Mouse (Mus musculus) hindbrain, embryonic 11.5 days (tissue): Measurements from ENCODE around the gene Gtf2a1. TPM values are rescaled to one million over a fixed set of nuclear protein-coding genes. Genes with fewer than 3 reads are reported as not detected.
"Not testable (repeated sequence)": the region's sequence is repeated elsewhere in the genome, so short reads cannot be mapped to it uniquely, and the experiment has no call there.

Experiments
- ATAC-seq: fragments of 200-750 bp; cut with Nextera tagmentation; 2 replicates; pipeline ENCODE4 v1.8.0; 2017; ENCODE audit warnings: mild to moderate bottlenecking, moderate TSS enrichment, moderate library complexity; ENCODE audit not compliant: low FRiP score
- DNase-seq: peaks from one replicate; pipeline ENCODE4 v3.0.0-alpha.2; 2015; ENCODE audit warnings: low spot score
- H3K27ac ChIP-seq: fragments of 300-500 bp; sonication (generic); 2 replicates; pipeline ENCODE4 v1.5.1; 2014; ENCODE audit warnings: mild to moderate bottlenecking, low read depth, low read length
- H3K27me3 ChIP-seq: fragments of 300-500 bp; sonication (generic); 2 replicates; pipeline ENCODE4 v1.6.1; 2014; ENCODE audit warnings: mild to moderate bottlenecking, low read length, moderate library complexity, mixed read lengths; ENCODE audit not compliant: control insufficient read depth, insufficient read depth
- H3K36me3 ChIP-seq: fragments of 300-500 bp; sonication (generic); 2 replicates; pipeline ENCODE4 v1.6.1; 2014; ENCODE audit warnings: mild to moderate bottlenecking, low read length, moderate library complexity, mixed read lengths; ENCODE audit not compliant: control insufficient read depth, insufficient read depth
- H3K4me1 ChIP-seq: fragments of 300-500 bp; sonication (generic); replicated peaks from 2 replicates; pipeline ENCODE4 v1.6.1; 2014; ENCODE audit warnings: low read length, mixed read lengths; ENCODE audit not compliant: control insufficient read depth, insufficient read depth
- H3K4me2 ChIP-seq: fragments of 300-500 bp; sonication (generic); replicated peaks from 2 replicates; pipeline ENCODE4 v1.6.1; 2014; ENCODE audit warnings: mild to moderate bottlenecking, low read depth, low read length
- H3K4me3 ChIP-seq: fragments of 300-500 bp; sonication (generic); 2 replicates; pipeline ENCODE4 v1.5.1; 2014; ENCODE audit warnings: low read depth, low read length
- H3K9ac ChIP-seq: fragments of 300-500 bp; sonication (generic); 2 replicates; pipeline ENCODE4 v1.6.1; 2014; ENCODE audit warnings: low read depth, low read length
- H3K9me3 ChIP-seq: fragments of 300-500 bp; sonication (generic); 2 replicates; pipeline ENCODE4 v1.6.1; 2016; ENCODE audit warnings: low read length; ENCODE audit not compliant: control insufficient read depth
- WGBS: fragments of 180-500 bp; shearing (Covaris S2); extraction: QIAGEN DNeasy Blood & Tissue Kit; methylation state at CpG from one replicate; pipeline ENCODE4 v1.1.7; 2014; 5-methylcytosine and 5-hydroxymethylcytosine counted together
- polyA plus RNA-seq: library from polyadenylated mRNA; unstranded; fragments of >200 nt; fragmentation: Nextera tagmentation; extraction: Ambion mirVana; gene quantifications from 2 replicates; pipeline ENCODE4 v1.2.1, GENCODE M21; 2014

The Gtf2a1 gene
- polyA plus RNA-seq, 1 experiment from 2014 or later = 57.9 TPM

- Histone ChIP-seq H3K27ac (no peak overlapping the region), H3K9me3 (no peaks in the 10 kb centered on the region), H3K27me3 (no peaks in the 10 kb centered on the region), H3K4me3 (peak overlapping the region; percentile 90), H3K9ac (peak overlapping the region; percentile 100), H3K4me2 (peak overlapping the region; percentile 53), H3K4me1 (no peaks in the 10 kb centered on the region; the same call in 1 of the 2 replicates), H3K36me3 (peaks cover 4% of the 10 kb centered on the region; the same call in 1 of the 2 replicates)
- ATAC-seq (no peak), DNase-seq (no peak)
- WGBS = 59% methylated on average over 3 of the region's 3 CpGs
These were observed 3.2 kb downstream of the Gtf2a1 start for GRCm38 (mm10) chr12:91587077-91587476.

DNA sequence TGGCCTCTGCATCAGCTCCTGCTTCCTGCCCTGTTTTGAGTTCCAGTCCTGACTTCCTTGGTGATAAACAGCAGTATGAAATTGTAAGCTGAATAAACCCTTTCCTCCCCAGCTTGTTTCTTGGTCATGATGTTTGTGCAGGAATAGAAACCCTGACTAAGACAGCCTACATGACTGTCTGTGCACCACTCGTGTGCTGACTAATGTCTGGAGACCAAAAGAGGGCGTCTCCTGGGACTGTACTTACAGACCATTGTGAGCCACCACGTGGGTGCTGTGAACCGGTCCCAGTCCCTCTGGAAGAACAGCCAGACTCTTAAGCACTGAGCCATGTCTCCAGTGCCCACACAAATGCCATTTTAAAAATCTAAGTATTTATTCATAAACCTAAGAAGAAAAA is 4.5 kb downstream of the Gtf2a1 start:
- DNase-seq, H3K9me3 ChIP-seq, ATAC-seq, H3K27ac ChIP-seq, H3K36me3 ChIP-seq, H3K4me2 ChIP-seq, H3K27me3 ChIP-seq, H3K9ac ChIP-seq, H3K4me1 ChIP-seq, H3K4me3 ChIP-seq: not testable (repeated sequence)
- 97% methylated on average over 4 of the region's 4 CpGs for WGBS

DNA sequence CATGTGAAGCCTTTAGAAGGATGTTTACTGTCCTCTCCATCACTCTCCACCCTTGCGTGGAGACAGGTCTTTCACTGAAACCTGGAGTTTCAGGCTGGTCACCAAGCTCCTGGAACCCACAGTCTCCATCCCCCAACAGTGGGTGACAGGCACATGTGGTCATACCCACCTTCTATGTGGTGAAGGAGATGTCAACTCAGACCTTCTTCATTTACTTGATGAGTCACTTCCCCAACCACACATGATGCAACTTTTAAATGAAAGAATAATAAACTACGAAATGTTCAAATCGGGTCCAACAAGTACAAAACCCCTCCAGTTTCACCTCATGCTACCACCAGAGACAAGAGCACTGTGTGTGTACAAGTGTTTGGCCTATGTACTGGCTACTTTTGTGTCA is 5.1 kb downstream of the Gtf2a1 start:
- 95% methylated on average over 3 of the region's 3 CpGs for WGBS
- Histone ChIP-seq H3K9ac (no peak overlapping the region), H3K4me1 (no peaks in the 10 kb centered on the region), H3K9me3 (no peaks in the 10 kb centered on the region), H3K4me2 (no peak overlapping the region), H3K4me3 (no peak overlapping the region), H3K27ac (no peak overlapping the region), H3K36me3 (peaks cover 4% of the 10 kb centered on the region; the same call in 1 of the 2 replicates), H3K27me3 (no peaks in the 10 kb centered on the region)
- ATAC-seq (no peak), DNase-seq (no peak)

GRCm38 (mm10) chr12:91583409-91583808 is 6.9 kb downstream of the Gtf2a1 start:
- WGBS = 65% methylated on average over 6 of the region's 6 CpGs
- H3K4me1 ChIP-seq = no peaks in the 10 kb centered on the region
- H3K4me2 ChIP-seq = no peak overlapping the region
- peaks cover 4% of the 10 kb centered on the region; the same call in 1 of the 2 replicates for H3K36me3 ChIP-seq
- no peaks in the 10 kb centered on the region for H3K27me3 ChIP-seq
- no peak overlapping the region for H3K9ac ChIP-seq
- H3K27ac ChIP-seq = no peak overlapping the region
- ATAC-seq (no peak), DNase-seq (no peak)
- no peak overlapping the region for H3K4me3 ChIP-seq
- H3K9me3 ChIP-seq = no peaks in the 10 kb centered on the region

GRCm38 (mm10) chr12:91582362-91583002 is 7.8 kb downstream of the Gtf2a1 start:
- Histone ChIP-seq H3K27ac (no peak overlapping the region), H3K4me3 (no peak overlapping the region), H3K36me3 (peaks cover 7% of the 10 kb centered on the region; the same call in 1 of the 2 replicates), H3K4me1 (no peaks in the 10 kb centered on the region), H3K9me3 (no peaks in the 10 kb centered on the region), H3K4me2 (no peak overlapping the region), H3K27me3 (no peaks in the 10 kb centered on the region), H3K9ac (no peak overlapping the region)
- WGBS = 74% methylated on average over 6 of the region's 6 CpGs
- DNase-seq (no peak), ATAC-seq (no peak)

DNA sequence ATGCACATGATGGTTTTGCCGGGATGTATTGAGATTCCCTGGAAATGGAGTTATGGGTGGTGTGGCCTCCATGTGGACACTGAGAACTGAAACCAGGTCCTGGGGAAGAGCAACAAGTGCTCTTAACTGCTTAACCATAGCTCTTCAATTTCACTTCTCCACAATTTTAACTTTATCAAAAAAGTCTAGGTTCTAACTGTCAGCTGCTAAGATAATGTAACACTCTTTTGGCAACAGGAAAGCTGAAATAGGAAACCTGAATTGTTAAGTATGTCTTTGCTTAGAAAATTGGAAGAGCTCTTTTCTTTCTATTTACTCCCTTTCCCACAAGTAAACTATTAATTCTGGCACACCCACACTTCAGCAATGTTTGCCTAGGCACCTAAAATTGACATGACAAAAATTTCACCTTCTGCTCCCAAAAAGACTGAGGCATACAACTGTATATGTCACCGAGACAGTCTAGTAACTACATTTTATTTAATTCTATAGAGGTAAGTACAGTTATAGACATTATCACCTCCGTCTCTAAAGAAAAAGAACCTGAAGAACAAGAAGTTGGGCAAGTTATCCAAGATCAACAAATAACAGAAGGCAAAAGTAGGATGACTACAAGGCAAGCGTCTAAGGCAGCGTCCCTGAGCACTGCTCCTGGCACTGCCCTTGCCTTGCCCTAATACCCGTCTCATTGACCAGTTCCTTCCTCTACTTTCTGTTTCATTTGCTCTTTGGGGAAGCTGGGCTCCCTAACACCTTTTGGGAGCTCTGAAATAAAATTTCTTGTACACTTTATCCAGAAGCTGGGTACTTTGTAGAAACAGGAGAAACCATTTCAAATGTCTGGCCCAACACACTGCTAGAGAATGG is 8.8 kb downstream of the Gtf2a1 start:
- 95% methylated on average over 6 of the region's 6 CpGs for WGBS
- Histone ChIP-seq H3K4me1 (no peaks in the 10 kb centered on the region), H3K4me2 (no peak overlapping the region), H3K9ac (no peak overlapping the region), H3K4me3 (no peak overlapping the region), H3K27ac (no peak overlapping the region), H3K9me3 (no peaks in the 10 kb centered on the region), H3K36me3 (peaks cover 7% of the 10 kb centered on the region; the same call in 1 of the 2 replicates), H3K27me3 (no peaks in the 10 kb centered on the region)
- no peak for DNase-seq
- ATAC-seq = no peak

- ATAC-seq = no peak
- 0 out of 2 replicates have a peak, but pooled peaks cover 9% of the 10 kb centered on the region for H3K36me3 ChIP-seq
- no peak overlapping the region for H3K4me2 ChIP-seq
- DNase-seq = no peak
- H3K27ac ChIP-seq = no peak overlapping the region
- H3K4me1 ChIP-seq = no peaks in the 10 kb centered on the region
- H3K4me3 ChIP-seq = no peak overlapping the region
- H3K27me3 ChIP-seq = no peaks in the 10 kb centered on the region
- H3K9me3 ChIP-seq = no peaks in the 10 kb centered on the region
- WGBS = 93% methylated on average over 2 of the region's 2 CpGs
- no peak overlapping the region for H3K9ac ChIP-seq
These were observed 10.6 kb downstream of the Gtf2a1 start for GRCm38 (mm10) chr12:91579665-91580064.

- Histone ChIP-seq H3K4me1 (no peaks in the 10 kb centered on the region), H3K9ac (no peak overlapping the region), H3K27ac (no peak overlapping the region), H3K4me3 (no peak overlapping the region), H3K4me2 (no peak overlapping the region), H3K27me3 (no peaks in the 10 kb centered on the region), H3K9me3 (no peaks in the 10 kb centered on the region), H3K36me3 (peaks cover 10% of the 10 kb centered on the region; the same call in 1 of the 2 replicates)
- DNase-seq (no peak), ATAC-seq (no peak)
- 88% methylated on average over 2 of the region's 2 CpGs for WGBS
These were observed 18.6 kb downstream of the Gtf2a1 start for GRCm38 (mm10) chr12:91571708-91572107.
